Mouse (Mus musculus): ENCODE results near the gene Crtc3.

DNA sequence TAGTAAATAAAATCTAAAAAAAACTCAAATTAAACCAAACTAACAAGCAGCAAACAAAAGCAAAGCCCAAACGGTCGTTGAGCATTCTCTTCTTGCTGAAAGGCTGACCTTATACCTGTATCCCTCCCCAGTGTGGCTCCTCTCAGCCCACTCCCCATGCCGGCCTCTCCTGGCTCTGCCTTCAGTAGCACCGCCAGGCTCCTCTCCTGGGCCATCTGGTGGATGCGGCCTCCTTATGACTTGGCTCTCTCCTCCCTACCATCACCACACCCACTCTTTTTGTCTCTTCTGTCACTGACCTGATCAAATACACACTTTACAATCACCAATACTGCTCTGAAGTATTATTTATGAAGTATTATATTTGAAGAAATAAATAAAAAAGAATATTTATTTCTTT, 65.4 kb downstream of the Crtc3 start:
- TF ChIP-seq MYOG (IDR thresholded peaks at IDR 0.05; ENCODE audit: control insufficient read depth, extremely low read depth, insufficient read length), result no peak
- no peak for TF ChIP-seq CTCF (IDR thresholded peaks at IDR 0.05; ENCODE audit: control insufficient read depth, insufficient read depth, insufficient read length)
- no peak for TF ChIP-seq USF1 (IDR thresholded peaks at IDR 0.05; ENCODE audit: low read depth)
- no peak for TF ChIP-seq FOSL1 (IDR thresholded peaks at IDR 0.05; ENCODE audit: insufficient read depth, low read length, poor library complexity, severe bottlenecking)
- no peak for TF ChIP-seq MAX (IDR thresholded peaks at IDR 0.05)
- no peak for TF ChIP-seq CEBPB (IDR thresholded peaks at IDR 0.05; ENCODE audit: low read depth)
- TF ChIP-seq MYOD1 (IDR thresholded peaks at IDR 0.05; ENCODE audit: control insufficient read depth, insufficient read length, low read depth), result no peak
